Mouse (Mus musculus): ENCODE measurements at regions not wholly inside any gene's neighbourhood (a gene's known extent, or its start where the extent isn't known, plus 50 kb on each side); places are given as distances from the start of the nearest gene placed in this dataset.
A peak's percentile ranks its signal among the peaks of the same experiment; 100 is the strongest.

GRCm38 (mm10) chr7:31208237-31209054 lies 52.8 kb upstream of the Gramd1a start:
- DNase-seq (ENCODE audit: low spot score), result peak; percentile 40

DNA sequence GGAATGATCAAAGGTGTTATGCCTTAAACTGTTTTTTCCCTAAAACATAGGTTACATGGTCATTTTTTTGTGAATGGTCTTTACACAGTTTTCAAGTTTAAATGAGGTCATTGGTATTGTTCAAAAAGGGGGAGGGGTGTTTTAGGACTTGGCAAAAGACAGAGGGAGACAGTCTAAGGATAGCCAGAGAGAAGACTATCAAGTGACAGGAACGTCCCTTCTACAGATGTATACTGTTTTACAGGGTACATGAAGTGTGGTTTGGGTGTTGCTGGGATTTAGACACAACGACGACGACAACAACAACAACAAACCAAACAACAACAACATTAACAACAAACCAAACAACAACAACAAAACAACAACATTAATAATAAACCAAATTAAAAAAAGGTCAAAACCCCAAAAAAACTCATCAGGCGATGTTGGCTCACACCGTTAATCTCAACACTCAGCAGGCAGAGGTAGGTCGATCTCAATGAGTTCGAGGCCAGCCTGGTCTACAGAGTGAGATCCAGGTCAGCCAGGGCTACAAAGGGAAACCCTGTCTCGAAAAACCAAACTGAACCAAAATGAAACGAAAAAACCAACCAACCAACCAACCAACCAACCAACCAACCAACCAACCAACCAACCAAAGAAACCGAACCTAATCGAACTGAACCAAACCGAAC lies 52.0 kb upstream of the Gramd1a start:
- no peak for DNase-seq (ENCODE audit: low spot score)

Measured in ovary, adult 18-20 months (tissue).